Comparison of ENCODE assay signal across 8 mouse cellular contexts in the genomic region with DNA sequence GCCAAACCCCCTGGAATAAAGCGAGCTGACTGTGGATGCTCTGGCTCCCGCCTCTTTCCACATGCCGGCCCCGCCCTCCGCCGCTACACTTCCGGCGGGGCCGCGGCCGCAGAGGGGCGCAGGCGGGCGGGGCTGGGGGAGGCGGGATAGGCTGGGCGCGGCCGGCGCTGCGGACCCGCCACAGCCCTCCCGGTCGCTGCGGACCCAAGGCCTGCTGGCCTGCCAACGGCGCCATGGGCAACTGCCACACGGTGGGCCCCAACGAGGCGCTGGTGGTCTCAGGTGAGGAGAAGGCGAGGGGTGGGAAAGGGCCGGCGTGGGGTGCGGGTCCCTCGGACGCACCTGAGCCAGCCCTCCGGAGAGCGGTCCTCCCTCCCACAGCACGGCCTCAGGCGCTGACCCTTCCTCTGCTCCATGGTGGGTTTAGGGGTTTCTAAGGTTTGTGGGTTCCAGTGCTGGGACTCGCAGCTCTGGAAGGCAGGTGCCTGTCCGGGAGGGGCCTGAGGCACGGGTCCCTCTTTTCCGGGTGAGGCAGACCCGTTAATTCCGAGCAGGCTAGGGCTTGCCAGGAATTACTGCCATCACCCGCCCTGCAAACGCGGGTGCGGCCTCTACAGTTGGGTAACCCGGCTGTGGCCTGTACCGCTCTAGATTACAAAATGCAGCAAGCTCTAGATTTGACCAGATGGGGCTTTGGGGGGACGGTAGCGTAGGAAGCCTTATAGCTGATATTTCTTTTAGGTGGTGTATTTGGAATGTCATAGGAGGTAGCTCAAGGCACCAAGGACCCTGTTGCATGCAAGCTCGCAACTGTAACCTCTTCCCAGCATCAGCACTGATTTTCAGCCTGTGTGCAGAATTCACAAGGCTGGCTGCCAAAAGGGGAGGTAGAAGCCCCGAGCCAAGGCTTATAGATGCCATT. TPM values are rescaled to one million over a fixed set of nuclear protein-coding genes. Genes with fewer than 3 reads are reported as not detected.
A peak's percentile ranks its signal among the peaks of the same experiment; 100 is the strongest.
DNase-seq lines count a peak whose midpoint lies in the region; ATAC-seq lines count a peak whose summit lies in the region.

Gene Flot2 (plus strand): TSS at position 101 of the 922 bp plus-strand sequence.

- peak; percentile 38 to 61 for DNase-seq in left cerebral cortex, adult 18-20 months (ENCODE audit: low spot score in 2 of 2)
- DNase-seq in left cerebral cortex, adult 11 months (ENCODE audit: low spot score), result no peak
- DNase-seq in embryo, embryonic 10.5 days (ENCODE audit: low spot score), result peak; percentile 84
- peak; percentile 55 to 85 for DNase-seq in spleen, postnatal 4 days (ENCODE audit: low spot score in 2 of 2)

- no peaks in the 10 kb centered on the region for H3K9me3 ChIP-seq in intestine, embryonic 16.5 days (ENCODE audit: control insufficient read depth, low read length)
- H3K9me3 ChIP-seq in limb, embryonic 15.5 days, result no peaks in the 10 kb centered on the region
- no peaks in the 10 kb centered on the region for H3K9me3 ChIP-seq in midbrain, embryonic 15.5 days

- H3K9ac ChIP-seq in intestine, embryonic 16.5 days (ENCODE audit: low read depth, low read length), result peak within 1 kb of the TSS; percentile 88
- peak within 1 kb of the TSS; percentile 77 for H3K9ac ChIP-seq in limb, embryonic 15.5 days
- H3K9ac ChIP-seq in midbrain, embryonic 15.5 days, result peak within 1 kb of the TSS; percentile 84

- peak within 1 kb of the TSS; percentile 79 for H3K4me3 ChIP-seq in intestine, embryonic 16.5 days (ENCODE audit: low read length)
- peak within 1 kb of the TSS; percentile 85 for H3K4me3 ChIP-seq in limb, embryonic 15.5 days
- H3K4me3 ChIP-seq in midbrain, embryonic 15.5 days, result peak within 1 kb of the TSS; percentile 82

- H3K4me2 ChIP-seq in intestine, embryonic 16.5 days (ENCODE audit: low read depth, low read length), result peak within 1 kb of the TSS; percentile 89
- H3K4me2 ChIP-seq in limb, embryonic 15.5 days, result peak within 1 kb of the TSS; percentile 82
- H3K4me2 ChIP-seq in midbrain, embryonic 15.5 days, result peak within 1 kb of the TSS; percentile 77

- H3K4me1 ChIP-seq in intestine, embryonic 16.5 days (ENCODE audit: control insufficient read depth, insufficient read depth, low read length), result peaks cover 12% of the 10 kb centered on the region
- peaks cover 39% of the 10 kb centered on the region for H3K4me1 ChIP-seq in limb, embryonic 15.5 days
- peaks cover 35% of the 10 kb centered on the region for H3K4me1 ChIP-seq in midbrain, embryonic 15.5 days

- H3K27me3 ChIP-seq in intestine, embryonic 16.5 days (replicated peaks; ENCODE audit: control insufficient read depth, insufficient read depth, low read length), result no peaks in the 10 kb centered on the region
- H3K27me3 ChIP-seq in limb, embryonic 15.5 days, result no peaks in the 10 kb centered on the region
- no peaks in the 10 kb centered on the region for H3K27me3 ChIP-seq in midbrain, embryonic 15.5 days (replicated peaks)

- H3K36me3 ChIP-seq in intestine, embryonic 16.5 days (ENCODE audit: control insufficient read depth, insufficient read depth, low read length), result no peaks in the 10 kb centered on the region
- H3K36me3 ChIP-seq in limb, embryonic 15.5 days, result peaks cover 12% of the 10 kb centered on the region; the same call in 1 of the 2 replicates
- H3K36me3 ChIP-seq in midbrain, embryonic 15.5 days (replicated peaks), result peaks cover 12% of the 10 kb centered on the region; the same call in 1 of the 2 replicates

- peak; percentile 80 for ATAC-seq in granulocyte monocyte progenitor cell, adult 5-6 weeks (replicated peaks; ENCODE audit: poor library complexity, severe bottlenecking)
- ATAC-seq in intestine, embryonic 16.5 days, result peak; percentile 88
- ATAC-seq in limb, embryonic 15.5 days (ENCODE audit: insufficient number of reproducible peaks, low FRiP score, low TSS enrichment, low read depth), result peak; percentile 79
- ATAC-seq in midbrain, embryonic 15.5 days (replicated peaks), result peak; percentile 83

- H3K27ac ChIP-seq in intestine, embryonic 16.5 days (ENCODE audit: low read length), result peak within 1 kb of the TSS; percentile 72
- H3K27ac ChIP-seq in limb, embryonic 15.5 days, result peak within 1 kb of the TSS; percentile 93
- H3K27ac ChIP-seq in midbrain, embryonic 15.5 days, result peak within 1 kb of the TSS; percentile 87

- 2% methylated on average over 51 of the region's 55 CpGs for WGBS in intestine, embryonic 16.5 days
- 1% methylated on average over 51 of the region's 55 CpGs for WGBS in limb, embryonic 15.5 days
- WGBS in midbrain, embryonic 15.5 days, result 1% methylated on average over 55 of the region's 55 CpGs

RNA-seq across cellular contexts. Expression of gene Flot2, which starts in this region (rescaled TPM):
- 10 to 100 TPM; 93.0 to 93.2 TPM for total RNA-seq in left cerebral cortex, adult 18-20 months (2021)
- 52.3 and 54.2 TPM in 2 replicates for total RNA-seq in granulocyte monocyte progenitor cell, adult 5-6 weeks (2014; fragmentation: Nextera tagmentation)
- total RNA-seq in granulocyte monocyte progenitor cell, adult 5-6 weeks (2017), result 57.7 and 73.4 TPM in 2 replicates
- polyA plus RNA-seq in intestine, embryonic 16.5 days (2015; fragmentation: Nextera tagmentation; extraction: Ambion mirVana), result 37.8 and 40.9 TPM in 2 replicates
- 56.1 and 67.6 TPM in 2 replicates for polyA plus RNA-seq in limb, embryonic 15.5 days (2015; fragmentation: Nextera tagmentation; extraction: Ambion mirVana)
- polyA plus RNA-seq in midbrain, embryonic 15.5 days (2015; fragmentation: Nextera tagmentation; extraction: Ambion mirVana), result 76.7 and 80.4 TPM in 2 replicates
